Comparison of ENCODE assay signal across 8 mouse cellular contexts in genomic region chr5:33722266-33723018, GRCm38 (mm10). TPM values are rescaled to one million over a fixed set of nuclear protein-coding genes. Genes with fewer than 3 reads are reported as not detected.
DNase-seq lines count a peak whose midpoint lies in the region; ATAC-seq and TF ChIP-seq lines count a peak whose summit lies in the region.

No protein-coding gene starts in this region.

- peak overlapping the region; percentile 95 for H3K4me2 ChIP-seq in hindbrain, postnatal 0 days (ENCODE audit: low read depth, low read length)

- peak; percentile 45 for DNase-seq in kidney, postnatal 10 days
- DNase-seq in kidney, adult 18-20 months, result no peak
- peak; percentile 49 for DNase-seq in embryonic facial prominence, embryonic 10.5 days (ENCODE audit: low spot score)
- no peak for DNase-seq in hindbrain, postnatal 0 days (ENCODE audit: low spot score)
- DNase-seq in naive thymus-derived CD4-positive, alpha-beta T cell, adult 2 months (ENCODE audit: low read depth), result peak; percentile 10
- no peak for DNase-seq in spleen, postnatal 4 days (ENCODE audit: low spot score in 2 of 2)

- H3K36me3 ChIP-seq in embryonic facial prominence, embryonic 10.5 days (replicated peaks), result no peaks in the 10 kb centered on the region; the same call in 1 of the 2 replicates
- H3K36me3 ChIP-seq in hindbrain, postnatal 0 days (ENCODE audit: insufficient read depth, low read length), result no peaks in the 10 kb centered on the region

- WGBS in embryonic facial prominence, embryonic 10.5 days, result under 1% methylated on average over 53 of the region's 53 CpGs
- under 1% methylated on average over 53 of the region's 53 CpGs for WGBS in hindbrain, postnatal 0 days

- peaks cover 51% of the 10 kb centered on the region for H3K4me1 ChIP-seq in embryonic facial prominence, embryonic 10.5 days
- H3K4me1 ChIP-seq in hindbrain, postnatal 0 days (ENCODE audit: insufficient read depth, low read length), result 0 out of 2 replicates have a peak, but pooled peaks cover 10% of the 10 kb centered on the region

- peaks cover 91% of the 10 kb centered on the region for H3K27me3 ChIP-seq in embryonic facial prominence, embryonic 10.5 days (replicated peaks; ENCODE audit: low read depth, poor library complexity, severe bottlenecking)
- H3K27me3 ChIP-seq in hindbrain, postnatal 0 days (ENCODE audit: insufficient read depth, low read length), result peaks cover 19% of the 10 kb centered on the region; the same call in 1 of the 2 replicates

- ATAC-seq in hindbrain, postnatal 0 days, result no peak
- ATAC-seq in activated CD4-positive, CD25-positive, alpha-beta regulatory T cell, adult 4 months, result no peak
- no peak for ATAC-seq in cerebellum, adult (ENCODE audit: insufficient number of reproducible peaks, low FRiP score, low TSS enrichment)

- H3K9me3 ChIP-seq in embryonic facial prominence, embryonic 10.5 days, result no peaks in the 10 kb centered on the region
- no peaks in the 10 kb centered on the region for H3K9me3 ChIP-seq in hindbrain, postnatal 0 days (ENCODE audit: low read length)

- H3K4me3 ChIP-seq in embryonic facial prominence, embryonic 10.5 days, result peak overlapping the region; percentile 77
- peak overlapping the region; percentile 62 for H3K4me3 ChIP-seq in hindbrain, postnatal 0 days (ENCODE audit: low read length)

- peak overlapping the region; percentile 87 for H3K27ac ChIP-seq in embryonic facial prominence, embryonic 10.5 days (replicated peaks)
- H3K27ac ChIP-seq in hindbrain, postnatal 0 days, result peak overlapping the region; percentile 74

- peak; percentile 32 for TF ChIP-seq CTCF in hindbrain, postnatal 0 days (IDR thresholded peaks at IDR 0.05; ENCODE audit: low read depth)

- H3K9ac ChIP-seq in hindbrain, postnatal 0 days (replicated peaks; ENCODE audit: low read length), result peak overlapping the region; percentile 70

RNA-seq across cellular contexts. Expression of gene Fgfr3, which starts 1.0 kb away (rescaled TPM):
- polyA plus RNA-seq in embryonic facial prominence, embryonic 10.5 days (2016; fragmentation: Nextera tagmentation; extraction: Ambion mirVana), result 12.9 and 36.8 TPM in 2 replicates
- total RNA-seq in hindbrain, postnatal 0 days (2014; rRNA removed), result 147 and 148 TPM in 2 replicates
- 43.5 and 52.1 TPM in 2 replicates for polyA plus RNA-seq in hindbrain, postnatal 0 days (2015; fragmentation: Nextera tagmentation; extraction: Ambion mirVana)
- under 1 TPM in 1 of 2 experiments, not detected in 1; 0.11 TPM for polyA plus RNA-seq in activated CD4-positive, CD25-positive, alpha-beta regulatory T cell, adult 4 months (2017; shearing (Covaris generic))

Comparison
In these comparisons a context has a peak if more than half of its experiments do, and no peak if none do; other contexts are left out.
1. DNase-seq: peak in kidney, postnatal 10 days (single experiment), embryonic facial prominence, embryonic 10.5 days (single experiment) and naive thymus-derived CD4-positive, alpha-beta T cell, adult 2 months (single experiment); none in kidney, adult 18-20 months (single experiment), hindbrain, postnatal 0 days (single experiment) and spleen, postnatal 4 days (0 of 2).
2. RNA of gene Fgfr3, which starts 1.0 kb away (polyA plus RNA-seq): 43.5 to 52.1 TPM in hindbrain, postnatal 0 days and 12.9 to 36.8 TPM in embryonic facial prominence, embryonic 10.5 days; 0.11 TPM in activated CD4-positive, CD25-positive, alpha-beta regulatory T cell, adult 4 months; every median in the first group is over 10 times any median in the second.